Mouse (Mus musculus): ENCODE measurements around the gene Cxcr2. TPM values are rescaled to one million over a fixed set of nuclear protein-coding genes. Genes with fewer than 3 reads are reported as not detected.

The Cxcr2 gene
- total RNA-seq (2022) = not detected

DNA sequence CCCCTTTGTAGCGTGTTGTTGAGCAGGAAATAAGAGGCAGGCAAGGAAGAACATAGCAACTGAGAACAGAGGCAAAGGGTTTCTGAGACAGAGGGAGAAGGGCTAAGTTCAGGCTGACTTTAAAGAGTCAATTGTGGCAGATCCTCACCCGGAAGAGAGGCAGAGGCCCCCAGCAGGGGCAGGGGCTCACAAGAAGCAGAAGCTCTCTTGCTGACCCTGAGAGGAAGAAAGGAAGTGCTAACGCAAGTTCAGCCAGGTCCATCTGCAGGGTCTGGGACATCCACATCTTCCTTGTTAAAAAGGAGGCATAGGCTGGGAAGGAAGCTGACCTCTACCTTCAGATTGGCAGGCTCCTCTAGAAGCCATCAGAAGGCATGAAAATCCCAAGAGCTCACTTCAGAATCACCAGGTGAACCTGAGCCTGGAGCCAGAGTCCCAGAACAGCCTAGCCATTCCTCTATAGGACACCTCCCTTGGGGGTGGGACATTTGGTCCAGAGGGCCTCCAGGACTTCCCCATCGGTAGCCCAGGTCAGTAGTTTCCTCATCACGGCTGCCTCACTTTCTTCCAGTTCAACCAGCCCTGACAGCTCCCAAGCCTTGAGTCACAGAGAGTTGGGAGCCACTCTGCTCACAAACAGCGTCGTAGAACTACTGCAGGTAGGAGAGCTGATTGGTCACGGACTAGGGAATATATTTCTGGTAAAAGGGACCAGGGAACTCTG lies at the start of gene Cxcr2:
Gene Cxcr2, plus strand, starts transcription at position 529 of the 724 bp plus-strand sequence.
- DNase-seq (ENCODE audit: low spot score in 2 of 2) = no peak

DNA sequence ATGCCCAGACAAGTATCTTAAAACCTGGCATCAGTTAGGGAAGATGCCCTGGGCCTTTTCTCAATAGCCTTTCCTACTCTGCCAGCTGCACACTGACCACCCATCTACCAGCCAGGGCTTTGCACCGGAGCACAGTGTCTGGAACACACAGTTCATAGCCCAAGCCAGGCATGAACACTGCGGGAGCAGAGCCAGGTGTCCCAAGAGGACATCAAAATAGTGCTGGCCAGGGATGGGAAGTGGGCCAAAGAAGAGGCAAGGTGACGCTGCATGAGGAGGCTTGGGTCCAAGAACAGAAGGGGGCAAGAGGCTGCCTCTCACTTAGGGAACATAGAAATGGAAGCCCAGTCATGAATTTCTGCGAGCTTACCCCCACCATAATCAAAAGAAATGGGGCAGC lies 48.1 kb upstream of the Cxcr2 start:
- DNase-seq (ENCODE audit: low spot score in 2 of 2) = no peak

DNA sequence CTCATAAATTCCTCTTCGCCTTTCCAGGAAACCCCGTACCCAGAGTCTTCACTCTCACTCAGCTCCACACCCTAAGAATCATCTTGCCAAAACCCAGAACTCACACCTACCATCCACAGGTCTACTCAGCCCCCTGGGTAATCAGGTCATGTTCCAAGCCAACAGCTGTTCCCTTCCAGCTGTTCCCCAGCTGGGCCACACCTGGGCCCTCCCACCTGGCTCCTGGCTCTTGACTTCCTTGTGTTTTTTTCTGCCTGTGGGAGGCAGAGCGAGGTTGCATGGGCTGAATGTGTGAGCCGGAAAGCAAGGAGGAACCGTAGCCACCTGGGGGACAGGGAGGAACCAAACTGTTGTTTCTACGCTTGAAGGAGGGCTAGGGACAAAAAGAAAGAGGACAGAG lies 47.6 kb upstream of the Cxcr2 start:
- DNase-seq (ENCODE audit: low spot score in 2 of 2) = no peak

DNA sequence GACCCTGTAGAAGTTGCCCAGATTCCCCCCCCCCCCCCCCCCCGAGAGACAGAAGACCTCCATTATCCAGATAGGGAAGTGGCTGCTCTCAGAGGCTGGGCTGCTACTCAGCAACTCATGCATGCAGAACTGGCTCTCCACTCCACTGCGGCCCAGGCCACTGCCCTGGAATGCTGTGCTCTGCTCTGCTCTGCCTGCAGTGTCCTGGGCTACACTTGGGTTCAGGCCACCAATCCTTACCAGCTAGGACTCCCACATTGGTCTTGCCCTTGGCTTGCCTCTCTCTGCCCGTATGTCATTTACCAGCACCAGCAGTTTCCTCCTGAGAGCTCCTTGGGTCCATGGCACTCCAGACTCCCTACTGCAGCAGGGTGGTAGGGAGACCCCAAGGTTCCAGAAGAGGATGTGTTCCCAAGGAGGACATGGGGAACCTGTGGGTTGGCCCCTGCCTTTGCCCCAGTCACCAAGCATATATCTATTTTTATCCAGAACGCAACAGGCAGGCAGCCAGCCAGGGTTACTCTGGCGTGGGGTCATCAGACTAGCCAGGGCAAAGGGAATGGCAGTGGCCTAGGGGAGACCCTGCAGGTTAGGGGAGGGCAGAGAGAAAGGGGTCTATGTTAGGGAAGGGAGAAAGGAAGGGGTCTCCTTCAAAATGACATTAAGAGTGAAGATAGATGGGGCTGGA lies 45.7 kb upstream of the Cxcr2 start:
- no peak for DNase-seq (ENCODE audit: low spot score in 2 of 2)

DNA sequence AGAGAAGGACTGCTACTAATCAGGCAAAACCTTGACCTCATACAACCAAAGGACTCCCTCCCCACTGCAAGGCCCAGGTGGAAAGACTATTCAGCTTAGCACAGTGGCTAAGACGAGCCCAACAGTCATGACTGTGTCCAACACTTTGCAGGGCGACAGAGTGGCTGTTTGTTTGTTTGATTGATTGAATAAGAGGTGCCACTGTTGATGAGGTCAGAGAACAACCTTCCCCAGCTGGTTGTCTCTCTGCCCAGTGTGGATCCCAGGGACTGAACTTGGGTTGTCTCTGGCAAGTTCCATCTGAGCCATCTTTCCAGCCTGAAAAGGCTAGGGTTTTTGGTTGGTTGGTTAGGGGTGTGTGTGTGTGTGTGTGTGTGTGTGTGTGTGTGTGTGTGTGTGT lies 44.1 kb upstream of the Cxcr2 start:
- DNase-seq (ENCODE audit: low spot score in 2 of 2) = no peak

DNA sequence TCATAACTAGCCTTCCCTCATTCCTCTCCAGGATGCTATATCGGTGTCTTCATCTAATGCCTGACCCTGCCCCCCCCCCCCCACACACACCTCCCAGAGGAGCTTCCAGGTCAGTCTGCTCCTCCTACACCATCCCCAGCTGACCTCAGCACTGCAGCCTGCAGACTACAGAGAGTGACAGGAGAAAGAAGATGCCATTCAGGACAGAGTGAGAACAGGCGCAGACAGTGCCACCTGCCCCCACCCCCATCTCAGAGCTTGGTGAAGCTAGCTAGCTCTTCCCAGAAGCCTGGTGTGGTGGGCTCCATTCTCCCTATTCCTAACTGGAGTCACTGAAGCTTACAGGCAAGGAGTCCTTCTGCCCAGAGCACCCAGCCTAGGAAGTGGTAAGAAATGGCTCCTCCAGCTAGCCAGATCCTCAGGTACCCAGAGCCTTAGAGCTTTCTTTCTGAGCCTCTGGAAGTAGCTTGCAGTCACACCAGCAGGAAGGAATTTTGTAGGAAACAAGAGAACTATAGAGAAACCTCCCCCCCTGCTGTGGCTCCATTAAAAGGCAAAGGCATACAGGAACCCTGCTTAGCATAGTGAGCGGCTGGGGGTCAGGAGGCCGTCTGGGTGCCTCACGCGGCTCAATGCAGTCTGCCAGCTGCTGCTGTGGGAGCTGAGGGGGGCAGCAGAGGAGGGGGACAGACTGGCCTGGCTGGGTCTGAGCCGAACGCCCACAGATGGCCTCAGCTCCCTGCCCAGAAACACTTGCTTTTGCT lies 42.7 kb upstream of the Cxcr2 start:
- DNase-seq (ENCODE audit: low spot score in 2 of 2) = no peak

DNA sequence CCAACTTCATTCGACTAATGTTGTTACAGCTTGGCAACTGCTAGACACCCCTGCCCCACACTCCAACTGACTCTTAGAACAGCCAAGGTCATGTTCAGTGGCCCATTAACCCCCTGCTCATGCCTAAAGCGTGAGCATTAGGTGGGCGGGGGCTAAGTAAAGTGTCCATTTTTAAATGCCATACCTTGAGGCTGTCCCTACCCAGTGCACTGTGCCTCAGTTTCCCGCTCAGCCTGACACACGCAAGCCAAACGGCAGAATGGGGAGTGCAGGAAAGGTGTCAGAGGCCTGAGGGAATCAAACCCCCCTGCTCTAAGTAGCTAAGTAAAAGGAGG lies 42.1 kb upstream of the Cxcr2 start:
- DNase-seq (ENCODE audit: low spot score in 2 of 2) = no peak

DNA sequence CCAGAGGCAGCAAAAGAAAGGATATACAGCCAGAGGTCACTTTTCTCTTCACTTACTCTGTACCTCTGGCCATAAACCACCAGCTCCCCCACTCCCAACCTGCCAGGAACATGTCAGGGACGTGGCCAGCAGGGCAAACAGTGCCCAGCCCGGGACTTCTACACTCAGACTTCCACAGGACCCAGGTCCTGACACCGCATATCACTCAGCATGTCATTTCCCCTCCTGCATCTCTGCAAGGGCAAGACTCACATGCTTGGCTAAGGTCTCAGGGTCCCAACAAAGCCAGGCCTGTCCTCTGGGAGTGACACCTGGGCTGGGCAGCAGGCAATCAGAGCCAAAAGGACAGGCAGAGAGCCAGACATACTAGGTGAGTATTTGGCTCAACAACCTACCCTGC lies 40.7 kb upstream of the Cxcr2 start:
- DNase-seq (ENCODE audit: low spot score in 2 of 2) = no peak

DNA sequence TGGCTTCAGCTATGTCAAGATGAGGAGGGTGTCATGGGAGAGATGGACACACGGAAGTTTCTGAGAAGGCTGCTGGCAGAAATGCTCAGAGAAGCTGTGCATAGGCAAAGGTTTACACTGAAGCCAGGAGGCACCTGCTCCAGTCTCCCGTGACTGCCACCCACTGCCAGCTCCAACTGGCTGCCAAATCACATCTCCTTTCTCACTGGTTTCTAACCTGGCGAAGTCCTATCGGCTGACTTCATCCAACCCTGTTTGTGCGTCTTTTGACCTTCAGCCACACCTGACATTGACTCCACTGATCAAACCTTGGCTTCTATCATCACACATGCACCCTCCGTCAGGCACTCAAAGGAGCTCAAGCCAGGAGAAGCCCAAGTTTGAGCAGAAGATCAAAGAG lies 35.9 kb upstream of the Cxcr2 start:
- DNase-seq (ENCODE audit: low spot score in 2 of 2) = no peak

DNA sequence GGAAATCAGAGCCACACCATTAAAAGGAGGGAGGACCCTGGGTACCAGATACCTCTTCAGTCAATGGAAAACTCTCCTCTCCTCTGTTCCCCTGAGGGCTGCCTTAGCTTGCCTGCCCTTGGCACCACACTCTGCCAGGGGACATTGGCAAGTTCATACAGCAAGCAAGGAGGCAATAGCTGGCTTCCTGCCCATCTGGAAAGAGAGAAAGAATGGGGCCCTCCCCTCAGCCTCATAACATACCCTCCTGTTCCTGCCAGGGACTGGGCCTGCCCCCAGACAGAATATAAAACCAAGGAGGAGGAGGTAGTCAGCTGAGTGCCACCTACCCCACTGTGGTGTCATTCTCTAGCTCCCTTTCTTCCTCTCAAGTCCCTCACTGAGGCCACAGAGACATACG lies 34.7 kb upstream of the Cxcr2 start:
- no peak for DNase-seq (ENCODE audit: low spot score in 2 of 2)

DNA sequence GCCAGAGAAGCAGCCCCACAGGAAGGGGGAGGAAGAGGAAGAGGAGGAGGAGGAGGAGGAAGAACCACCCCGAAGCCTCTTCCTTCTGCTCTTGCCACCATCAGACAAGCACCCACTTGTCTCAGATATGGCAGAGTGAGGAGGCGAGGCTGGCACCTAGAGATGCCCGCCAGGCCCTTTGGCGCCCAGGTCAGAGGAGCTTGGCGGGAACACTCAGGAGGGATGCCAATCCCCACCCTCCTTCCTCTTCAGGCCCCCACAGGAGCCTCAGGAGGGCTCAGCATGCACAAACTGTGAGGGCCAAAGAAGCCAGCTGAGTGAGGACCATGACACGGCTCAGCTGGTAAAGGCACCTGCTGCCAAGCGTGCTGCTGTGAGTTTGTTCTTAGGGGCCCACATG lies 32.7 kb upstream of the Cxcr2 start:
- DNase-seq (ENCODE audit: low spot score in 2 of 2) = no peak

DNA sequence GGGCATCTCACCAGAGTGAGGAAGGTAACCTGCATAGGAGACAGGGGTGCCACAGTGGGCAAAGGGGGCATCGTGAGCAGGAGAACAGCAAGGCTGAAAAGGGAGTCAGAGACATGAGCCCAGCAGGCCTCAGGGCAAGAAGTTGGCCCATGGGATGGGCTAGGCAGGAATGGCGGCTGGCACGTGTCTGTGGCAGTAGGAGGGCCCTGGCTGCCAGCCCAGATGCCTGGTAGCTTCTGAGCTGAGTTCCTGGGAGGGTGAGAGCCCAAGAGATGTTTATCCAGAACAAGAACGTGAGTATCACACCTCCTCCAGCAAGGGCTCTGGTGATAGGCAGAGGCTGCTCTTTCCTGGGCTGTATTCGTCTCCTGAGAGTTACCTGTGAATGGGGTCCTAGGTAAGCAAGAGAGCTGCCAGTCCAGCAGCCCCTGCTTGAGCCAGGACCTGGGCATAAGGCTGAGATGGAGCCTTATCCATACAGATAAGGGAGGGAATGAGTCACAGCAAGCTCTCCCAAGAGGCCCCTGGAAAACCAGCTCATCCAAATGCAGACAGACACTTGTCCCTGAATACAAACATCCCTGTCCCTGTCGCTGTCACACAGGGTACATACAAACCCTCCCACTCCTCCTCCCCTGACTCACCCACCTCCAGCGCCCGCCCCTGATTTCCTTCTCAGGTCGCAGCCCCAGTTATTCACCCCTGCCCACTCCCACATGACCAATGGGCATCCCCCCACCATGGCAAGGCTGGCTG lies 31.8 kb upstream of the Cxcr2 start:
- DNase-seq (ENCODE audit: low spot score in 2 of 2) = peak in 1 of 2 experiments; percentile 37

DNA sequence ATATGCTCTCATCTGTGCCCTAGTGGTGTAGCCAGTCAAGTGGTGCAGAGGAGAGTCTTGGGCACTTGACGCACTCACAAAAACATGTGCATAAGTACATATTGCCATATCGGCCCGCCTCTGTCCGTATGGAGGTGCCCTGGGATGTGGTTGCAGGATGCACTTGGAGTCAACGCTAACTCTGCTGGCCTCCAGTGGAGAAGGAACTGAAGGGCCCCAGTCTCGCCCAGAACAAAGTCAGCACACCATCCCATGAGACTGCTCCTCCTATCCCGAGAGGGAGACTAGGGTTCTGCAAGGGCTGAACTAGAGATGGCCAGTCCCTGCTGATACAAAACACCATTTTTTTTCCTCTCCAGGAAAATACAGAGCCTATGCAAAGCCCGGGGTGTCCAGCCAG lies 30.6 kb upstream of the Cxcr2 start:
- DNase-seq (ENCODE audit: low spot score in 2 of 2) = no peak

DNA sequence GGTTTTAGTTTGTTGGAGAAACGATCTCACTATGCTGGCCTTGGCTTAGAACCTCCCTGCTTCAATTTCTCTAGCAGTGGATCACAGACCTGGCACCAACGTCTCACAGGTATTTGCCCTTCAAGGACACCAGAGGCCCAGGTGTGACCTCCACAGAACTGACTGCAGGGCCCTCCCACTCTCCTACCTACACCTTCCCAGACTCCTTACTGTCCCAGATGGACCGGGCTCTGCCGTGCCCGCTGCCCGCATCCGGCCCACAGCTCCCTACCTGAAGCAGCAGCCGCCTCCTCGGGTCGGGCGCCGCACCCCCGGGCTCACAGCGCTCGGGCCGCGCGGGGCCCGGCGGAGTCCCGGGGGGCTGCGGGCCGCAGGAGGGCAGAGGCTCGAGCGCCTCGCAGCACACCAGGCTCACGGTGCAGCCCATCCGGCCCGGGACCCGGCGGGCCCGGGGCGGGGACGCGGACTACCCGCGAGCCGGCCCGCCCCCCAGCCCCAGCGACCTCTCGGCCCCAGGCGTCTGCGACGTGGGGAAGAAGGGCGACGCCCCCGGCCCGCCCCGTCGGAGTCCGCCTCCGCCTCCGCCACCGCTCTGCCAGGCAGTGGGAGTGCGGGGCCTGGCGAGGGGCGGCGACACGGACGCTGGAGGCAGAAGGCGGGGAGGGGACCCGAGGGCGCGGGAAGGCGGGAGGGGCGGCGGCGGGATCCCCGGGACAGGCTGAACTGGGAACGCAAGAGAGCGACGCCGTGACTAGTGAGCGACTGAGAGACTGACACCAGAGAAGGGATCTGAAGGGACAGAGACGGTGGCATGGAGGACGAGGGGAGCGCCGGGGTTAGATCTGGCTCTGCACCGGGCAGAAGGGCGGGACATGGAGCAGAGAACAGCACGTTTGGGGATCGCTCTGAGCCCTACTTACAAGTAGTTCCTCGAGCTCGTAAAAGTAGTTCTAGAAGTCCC lies 29.5 kb upstream of the Cxcr2 start, which contains the start of gene Tns1:
Gene Tns1, minus strand, starts transcription at position 429 of the 961 bp plus-strand sequence.
- no peak for DNase-seq (ENCODE audit: low spot score in 2 of 2)

DNA sequence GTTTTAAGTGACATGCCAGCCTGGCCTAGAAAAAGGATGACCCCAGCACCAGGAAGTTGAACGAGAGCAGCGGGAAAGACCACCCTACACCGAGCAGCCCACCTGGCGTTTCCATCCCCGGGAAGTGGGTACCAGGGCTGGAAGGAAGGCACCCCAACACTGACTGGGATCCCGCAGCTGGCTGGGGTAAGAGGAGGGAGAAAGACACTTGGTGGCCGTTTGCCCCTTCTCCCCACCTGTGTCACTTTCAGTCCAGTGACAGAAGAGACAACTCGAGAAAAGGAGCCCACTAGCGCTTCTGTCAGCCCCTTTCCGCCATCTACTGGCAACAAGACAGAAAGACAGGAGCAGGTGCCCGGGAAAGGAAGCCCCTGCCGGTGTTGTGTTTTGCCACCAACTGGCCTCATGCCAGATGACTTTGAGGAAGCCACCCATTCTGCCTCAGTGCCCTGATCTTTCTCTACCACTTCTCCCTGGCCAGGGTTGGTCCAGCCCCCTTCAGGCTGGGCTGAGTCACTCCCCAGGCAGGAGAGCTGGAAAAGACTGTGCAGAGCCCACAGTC lies 28.7 kb upstream of the Cxcr2 start, which contains the start of gene Rufy4:
Gene Rufy4, plus strand, starts transcription at position 551 of the 562 bp plus-strand sequence.
- DNase-seq (ENCODE audit: low spot score in 2 of 2) = peak; percentile 22 to 45

DNA sequence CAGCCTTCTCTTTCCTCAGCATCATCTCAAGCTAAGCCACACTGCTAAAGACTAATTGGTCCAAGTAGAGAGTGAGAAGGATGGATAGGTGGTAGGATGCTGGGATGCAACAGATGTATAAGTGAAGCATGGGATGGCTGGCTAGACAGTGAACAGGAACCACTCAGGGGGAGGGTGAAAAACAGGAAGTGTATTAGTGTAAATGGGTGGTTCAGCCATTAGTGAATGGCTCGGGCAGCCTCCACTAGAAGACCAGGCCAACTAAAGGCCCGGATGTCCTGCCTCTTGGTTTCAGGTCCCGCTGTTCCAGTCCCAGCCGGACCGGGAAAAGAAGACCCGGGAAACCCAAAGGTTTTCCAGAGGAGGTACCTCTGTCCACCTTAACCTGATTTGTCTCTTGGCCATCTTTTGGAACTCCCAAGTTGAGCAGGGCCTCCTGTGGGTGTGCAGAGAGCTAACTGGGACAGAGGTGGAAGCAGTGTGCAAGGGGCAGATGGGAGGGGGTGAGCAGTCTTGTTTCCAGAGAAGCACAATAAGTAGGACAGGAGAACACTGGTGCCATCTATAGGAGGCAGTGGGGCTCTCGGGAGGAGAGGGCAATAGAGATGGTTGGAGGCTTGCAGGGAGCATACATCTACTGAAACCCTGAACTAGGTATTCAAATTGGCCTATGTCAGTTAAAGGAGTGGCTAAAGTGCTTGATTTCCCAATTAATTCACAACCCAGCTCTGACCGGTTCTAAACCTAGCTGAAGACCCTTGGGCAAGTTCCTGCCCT lies 22.7 kb upstream of the Cxcr2 start:
- no peak for DNase-seq (ENCODE audit: low spot score in 2 of 2)

DNA sequence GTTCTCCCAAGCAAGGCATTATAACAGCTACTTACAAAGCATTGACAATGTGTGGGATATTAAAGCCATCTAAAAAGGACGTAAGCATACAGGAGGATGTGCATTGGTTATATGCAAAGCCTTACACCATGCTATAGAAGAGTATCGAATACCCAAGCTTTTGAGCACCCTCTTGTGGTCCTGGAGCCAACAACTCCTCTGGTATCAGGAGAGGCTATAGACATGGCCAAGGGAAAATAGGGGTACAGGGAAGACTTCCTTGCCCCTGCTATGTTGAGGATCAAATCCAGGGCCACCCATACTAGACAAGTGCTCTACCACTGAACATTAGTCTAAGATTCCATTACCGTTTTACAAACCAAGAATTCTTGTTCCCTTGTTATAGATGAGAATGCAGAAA lies 21.8 kb upstream of the Cxcr2 start:
- no peak for DNase-seq (ENCODE audit: low spot score in 2 of 2)

DNA sequence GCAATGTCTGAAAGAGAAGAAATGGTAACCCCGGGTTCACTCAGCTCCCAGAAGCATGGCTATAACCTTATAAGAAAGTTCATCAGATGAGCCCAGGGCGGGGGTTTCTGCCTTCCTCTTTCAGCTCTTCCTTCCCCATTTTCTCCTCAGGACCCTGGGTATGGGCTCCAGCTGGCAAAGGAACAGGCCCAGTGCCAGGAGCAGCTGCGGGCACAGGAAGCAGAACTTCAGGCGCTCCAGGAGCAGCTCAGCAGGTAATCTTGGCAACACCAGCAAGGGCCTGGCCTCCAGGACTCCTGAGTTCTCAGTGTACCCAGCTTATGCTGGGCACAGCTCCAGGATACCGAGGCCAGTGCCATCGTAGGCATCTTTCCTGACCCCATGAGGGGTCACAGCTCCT lies 19.8 kb upstream of the Cxcr2 start:
- DNase-seq (ENCODE audit: low spot score in 2 of 2) = no peak

DNA sequence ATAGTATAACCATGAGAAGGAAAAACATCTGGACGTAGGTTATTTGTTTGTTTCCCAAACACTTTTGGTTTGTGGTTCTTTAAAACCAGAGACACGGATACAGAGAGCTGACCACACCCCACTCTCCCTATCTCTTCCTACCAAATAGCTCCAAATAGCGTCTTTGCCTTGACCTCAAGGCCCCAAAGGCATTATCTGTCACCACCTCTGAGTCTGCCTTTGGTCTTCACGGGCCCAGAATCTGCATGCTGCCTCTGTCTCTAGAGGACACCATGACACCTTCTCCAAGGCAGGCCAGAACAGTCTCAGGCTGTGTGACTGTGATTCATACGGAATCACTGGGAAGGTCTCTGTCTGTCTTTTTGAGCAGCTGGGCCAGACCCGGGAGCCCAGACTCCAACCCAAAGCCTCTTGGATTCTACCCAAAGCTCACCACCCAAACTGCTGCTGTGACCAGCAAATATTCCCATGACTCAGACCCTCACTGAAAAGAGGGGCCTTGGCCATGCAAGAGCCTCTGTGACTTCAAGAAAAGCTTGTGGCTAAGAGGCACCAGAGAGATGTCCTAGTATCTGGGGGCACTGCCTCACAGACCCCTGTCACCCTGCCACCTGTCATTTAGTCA lies 18.4 kb upstream of the Cxcr2 start:
- no peak for DNase-seq (ENCODE audit: low spot score in 2 of 2)

Data from layer of hippocampus, adult 8-10 months (tissue).